Mouse (Mus musculus) right cerebral cortex, postnatal 14 days (tissue): ENCODE measurements at regions not wholly inside any gene's neighbourhood (a gene's known extent, or its start where the extent isn't known, plus 50 kb on each side); places are given as distances from the start of the nearest gene placed in this dataset.
A peak's percentile ranks its signal among the peaks of the same experiment; 100 is the strongest.

Experiments
- DNase-seq: peaks from one replicate; pipeline ENCODE4 v3.0.0; 2022

DNA sequence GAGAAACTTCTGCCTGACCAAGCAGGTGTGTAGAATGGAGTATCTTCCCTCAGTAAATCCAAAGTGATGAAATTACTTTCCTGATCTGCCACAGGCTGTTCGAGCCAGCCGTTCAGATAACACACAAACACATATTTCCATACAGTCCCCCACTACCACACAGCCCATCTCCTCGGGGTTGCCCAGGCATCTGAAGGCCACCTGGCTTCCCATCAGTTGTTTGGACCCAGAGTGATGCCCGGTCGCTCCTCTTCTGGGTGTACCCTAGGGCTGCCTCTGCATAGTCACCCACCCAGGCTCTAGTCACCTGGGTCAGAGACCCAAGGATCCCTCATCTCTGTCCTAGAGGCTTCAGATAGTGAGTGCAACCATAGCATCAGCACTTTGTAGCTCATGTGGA, 107.9 kb downstream of the CK137956 start:
- no peak for DNase-seq

DNA sequence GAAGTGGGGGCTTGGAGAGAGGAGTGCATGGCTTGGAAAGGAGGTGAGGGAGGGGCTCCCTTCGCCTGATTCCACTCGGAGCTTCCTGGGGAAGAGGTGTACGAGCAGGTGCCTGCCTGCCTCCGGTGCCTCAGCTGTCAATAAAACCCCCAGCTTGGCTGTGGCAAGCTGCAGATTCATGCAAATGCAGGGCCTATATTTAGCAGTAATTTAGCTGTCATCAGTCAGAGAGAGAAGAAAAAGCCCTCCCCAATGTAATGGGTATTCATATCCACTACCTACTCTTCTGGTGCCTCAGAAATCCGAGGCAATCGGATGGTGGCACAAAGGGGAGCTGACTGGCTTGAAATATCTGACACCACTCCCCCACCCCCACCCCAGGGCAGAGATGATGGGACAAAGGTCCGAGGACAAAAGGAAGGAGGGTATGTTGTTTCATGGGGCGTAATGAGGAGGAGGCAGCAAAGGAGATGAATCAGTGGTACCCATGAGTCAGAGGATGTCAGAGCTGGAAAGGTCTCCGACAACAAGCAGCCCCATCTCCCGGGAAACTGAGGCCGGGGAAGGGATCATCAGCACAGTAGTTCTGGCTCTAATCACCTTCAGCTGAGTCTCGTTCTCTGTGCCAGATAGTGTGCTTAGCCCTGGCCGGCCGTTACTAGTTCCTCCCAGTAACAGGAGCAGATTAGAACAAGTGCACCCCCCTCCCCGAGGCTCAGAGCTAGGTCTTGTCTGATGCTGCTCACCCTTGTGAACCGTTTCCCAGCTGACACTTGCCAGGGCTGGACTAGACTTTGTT, 109.2 kb downstream of the CK137956 start:
- peak; percentile 31 for DNase-seq

DNA sequence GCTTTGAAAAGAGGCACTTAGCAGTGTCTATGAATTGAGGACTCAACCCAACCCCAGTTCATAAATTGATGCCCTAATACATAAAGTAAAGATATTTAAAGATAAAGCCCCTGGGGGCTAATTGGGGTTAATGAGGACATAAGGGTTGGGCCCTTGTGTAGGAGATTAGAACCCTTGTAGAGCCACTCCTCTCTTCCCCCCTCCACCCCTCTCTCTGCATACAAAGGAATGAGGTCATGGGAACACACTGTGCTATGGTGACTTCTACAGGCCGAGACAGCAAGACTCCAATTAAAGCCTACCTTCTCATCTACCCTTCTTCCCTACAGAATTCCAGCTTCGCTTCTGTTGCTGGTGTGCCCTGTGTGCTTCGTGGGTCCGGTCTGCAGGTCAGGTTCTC, 110.5 kb downstream of the CK137956 start:
- DNase-seq: no peak

DNA sequence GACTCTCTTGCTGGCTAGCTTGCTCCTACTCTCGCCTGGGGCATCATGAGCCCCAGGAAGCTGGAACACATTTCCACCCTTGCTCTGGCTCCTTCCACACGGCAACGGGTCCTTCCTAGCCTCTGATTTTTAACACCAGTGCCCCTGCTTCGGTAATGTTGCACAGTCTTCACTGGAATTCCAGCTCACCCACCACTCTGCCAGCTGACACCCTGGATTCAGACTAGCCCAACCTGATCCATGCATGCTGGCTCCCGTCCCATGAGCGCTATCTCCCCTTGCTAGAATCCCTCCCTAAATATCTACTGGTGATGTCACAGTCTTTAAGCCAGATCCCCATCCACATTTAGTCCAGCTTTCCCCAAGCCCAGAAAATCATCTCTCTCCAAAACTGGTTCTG, 111.2 kb downstream of the CK137956 start:
- DNase-seq: peak; percentile 44

DNA sequence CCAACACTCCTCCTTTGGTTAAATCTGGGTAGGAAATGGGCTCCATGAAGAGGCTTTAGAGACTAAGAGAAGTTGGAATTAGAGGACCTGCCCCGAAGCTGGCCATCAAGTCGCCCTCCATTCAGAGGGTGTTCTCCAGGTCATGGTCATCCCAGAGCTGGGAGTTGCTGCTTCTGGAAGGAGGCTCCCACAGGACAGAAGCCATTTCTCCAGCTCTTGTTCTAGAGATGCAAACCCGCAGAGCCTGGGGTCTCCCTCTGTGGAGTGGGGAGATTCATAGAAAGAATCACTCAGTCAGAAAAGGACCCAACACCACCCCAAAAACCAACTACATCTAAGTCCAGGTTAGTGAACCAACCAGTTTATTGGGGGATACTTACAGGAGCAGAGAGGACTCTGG, 112.2 kb downstream of the CK137956 start:
- DNase-seq: no peak

DNA sequence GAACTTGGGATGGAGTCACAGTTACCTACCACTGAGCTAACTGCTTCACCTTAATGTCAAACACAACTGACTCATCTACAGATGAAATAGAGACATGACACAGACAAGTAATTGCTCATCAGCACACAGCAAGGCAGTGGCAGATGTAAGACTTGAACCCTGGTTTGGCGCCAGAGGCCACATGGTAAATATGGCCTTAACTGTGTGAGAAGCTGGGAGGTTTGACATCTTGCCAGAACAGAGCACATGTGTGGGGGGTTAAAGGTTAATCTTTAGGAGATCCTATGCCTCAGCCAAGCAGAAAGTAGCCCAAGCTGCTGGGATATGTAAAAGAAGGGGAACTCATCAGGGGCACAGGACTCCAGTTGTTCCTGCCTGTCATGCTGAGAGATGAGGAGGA, 114.9 kb downstream of the CK137956 start:
- DNase-seq: no peak

DNA sequence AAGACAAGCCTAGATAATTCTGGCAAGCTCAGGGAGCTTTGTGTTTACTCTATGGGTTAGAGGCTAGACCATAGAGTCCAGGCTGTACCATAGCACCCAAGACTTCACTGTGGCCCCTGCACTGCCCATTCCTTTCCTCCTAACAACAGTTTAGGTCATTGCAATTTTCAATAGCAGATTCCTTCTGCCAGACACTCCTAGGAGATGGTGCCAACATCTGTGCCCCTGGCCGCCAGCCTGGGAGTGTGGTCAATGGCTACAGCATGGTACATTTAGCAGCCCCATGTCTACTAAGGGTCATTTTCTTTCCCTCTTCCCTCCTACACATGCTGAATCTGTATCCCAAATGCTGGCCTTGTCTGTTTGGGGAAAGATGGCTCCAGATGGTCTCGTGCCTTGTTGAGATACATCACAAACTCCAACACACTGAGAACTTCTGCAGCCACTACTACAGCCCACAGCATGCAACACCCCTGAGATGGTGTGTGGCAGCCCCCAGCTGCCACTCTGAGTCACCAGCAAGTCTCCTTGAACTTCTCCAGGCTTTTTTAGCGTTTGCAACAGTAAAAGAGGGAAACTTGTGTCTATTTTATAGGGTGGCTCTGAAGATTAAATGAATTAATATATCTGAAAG, 115.9 kb downstream of the CK137956 start:
- no peak for DNase-seq

DNA sequence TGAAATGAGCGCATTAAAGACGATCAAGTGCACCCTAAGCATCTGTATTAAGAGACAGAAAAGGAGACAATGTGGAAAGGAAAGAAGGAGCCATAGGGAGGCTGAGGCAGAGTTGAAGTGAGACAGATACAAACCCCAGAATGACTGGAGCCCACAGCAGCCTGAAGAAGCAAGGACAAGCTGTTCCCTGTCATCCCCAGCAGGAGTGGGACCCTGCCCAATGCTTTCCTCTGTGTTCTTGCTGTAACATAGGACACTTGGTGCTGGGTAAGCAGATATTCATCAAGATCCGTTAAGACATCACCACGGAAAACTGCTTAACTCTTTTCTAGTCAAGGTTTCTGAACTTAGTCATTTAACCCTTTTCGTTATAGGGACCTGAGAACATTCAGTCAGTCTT, 121.4 kb downstream of the CK137956 start:
- DNase-seq: no peak

DNA sequence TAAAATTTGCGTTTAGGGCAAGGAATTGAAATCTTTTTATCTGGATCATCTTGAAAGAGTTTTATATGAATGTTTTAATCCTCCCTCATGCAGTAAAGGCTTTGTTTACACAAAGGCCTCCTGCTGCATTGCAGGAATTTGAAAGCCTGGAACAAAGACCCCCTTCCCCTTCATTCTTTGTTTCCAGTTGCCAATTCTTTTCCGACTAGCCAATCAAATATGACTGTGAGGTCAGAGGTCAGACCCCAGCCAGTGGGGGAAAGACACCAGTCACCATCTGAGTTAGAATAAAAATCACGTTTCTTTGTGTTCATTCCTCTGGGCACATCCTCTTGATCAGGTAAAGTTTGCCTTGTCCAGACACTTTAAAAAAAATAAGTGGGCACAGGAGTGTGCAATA, 124.4 kb downstream of the CK137956 start:
- no peak for DNase-seq

DNA sequence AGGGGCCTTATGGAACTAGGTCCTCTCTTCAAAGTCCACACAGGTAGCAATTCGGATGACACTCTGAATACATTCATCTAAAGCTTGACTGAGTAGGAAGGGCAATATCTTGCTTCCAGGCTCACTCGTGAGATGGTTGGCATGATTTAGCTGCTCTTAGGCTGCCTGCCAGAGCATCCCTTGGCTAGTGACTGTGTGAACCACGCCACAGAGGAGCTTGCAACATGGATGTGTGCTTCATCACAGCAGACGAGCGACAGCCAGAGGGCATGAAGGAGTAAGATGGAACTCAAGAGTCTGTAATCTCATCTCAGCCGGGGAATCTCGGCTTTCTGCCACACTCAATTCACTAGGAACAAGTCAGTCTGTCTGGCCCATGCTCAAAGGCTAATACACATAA, 127.3 kb downstream of the CK137956 start:
- DNase-seq: no peak

DNA sequence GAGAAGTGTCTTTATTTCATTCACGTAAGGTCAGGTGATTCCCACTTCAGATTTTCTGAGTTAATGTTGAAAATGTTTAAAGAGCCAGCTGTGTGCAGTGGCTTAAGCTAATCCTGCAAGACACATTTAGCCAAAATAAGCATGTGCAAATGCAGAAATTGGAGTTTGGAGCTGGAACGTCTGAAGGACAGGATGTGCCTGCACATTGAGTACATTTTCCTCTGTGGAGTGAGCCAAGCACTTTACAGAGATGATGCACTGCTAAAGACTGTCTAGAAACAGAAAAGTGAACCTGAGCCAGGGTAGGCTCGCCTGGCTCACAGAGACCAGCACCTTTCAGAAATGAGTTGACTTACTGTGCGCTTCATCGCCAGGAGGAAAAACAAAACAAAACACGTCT, 137.1 kb downstream of the CK137956 start:
- no peak for DNase-seq

DNA sequence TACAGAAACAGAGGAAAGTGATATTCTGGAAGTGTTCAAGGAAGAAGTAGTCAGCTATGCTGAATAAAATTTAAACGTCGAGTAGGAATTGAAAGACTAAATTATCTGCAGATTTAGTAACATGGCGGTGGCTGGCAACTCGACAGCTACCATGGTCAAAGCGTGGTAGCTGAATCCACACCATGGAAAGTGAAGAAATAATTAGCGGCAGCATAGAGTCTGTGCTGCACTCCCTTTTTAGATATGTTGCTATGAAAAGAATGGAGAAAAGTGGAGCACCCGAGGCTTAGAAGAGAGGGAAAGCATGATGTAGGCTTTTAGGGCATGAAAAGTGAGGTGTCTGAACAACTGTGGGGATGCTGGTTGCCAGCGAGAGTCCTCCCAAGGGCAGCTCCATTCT, 143.8 kb downstream of the CK137956 start:
- DNase-seq: no peak

DNA sequence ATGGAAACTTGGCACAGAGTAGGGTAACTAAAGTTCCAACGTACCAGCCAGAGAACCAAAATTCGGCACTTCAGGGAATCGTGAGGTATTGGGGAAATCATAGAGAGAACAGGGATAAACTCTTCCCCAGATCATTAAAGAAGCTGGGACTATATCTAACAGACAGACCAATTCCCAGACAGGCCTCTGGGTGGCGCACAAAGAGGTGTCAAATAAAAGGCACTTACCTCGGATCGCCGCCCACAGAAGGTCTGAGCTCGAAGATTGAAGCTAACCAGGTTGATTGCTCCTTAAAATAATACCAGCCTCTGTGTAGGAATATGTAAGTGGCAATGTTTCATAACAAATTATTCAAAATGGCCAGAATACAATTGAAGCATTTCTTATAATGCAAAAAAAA, 151.2 kb downstream of the CK137956 start:
- DNase-seq: peak; percentile 33

DNA sequence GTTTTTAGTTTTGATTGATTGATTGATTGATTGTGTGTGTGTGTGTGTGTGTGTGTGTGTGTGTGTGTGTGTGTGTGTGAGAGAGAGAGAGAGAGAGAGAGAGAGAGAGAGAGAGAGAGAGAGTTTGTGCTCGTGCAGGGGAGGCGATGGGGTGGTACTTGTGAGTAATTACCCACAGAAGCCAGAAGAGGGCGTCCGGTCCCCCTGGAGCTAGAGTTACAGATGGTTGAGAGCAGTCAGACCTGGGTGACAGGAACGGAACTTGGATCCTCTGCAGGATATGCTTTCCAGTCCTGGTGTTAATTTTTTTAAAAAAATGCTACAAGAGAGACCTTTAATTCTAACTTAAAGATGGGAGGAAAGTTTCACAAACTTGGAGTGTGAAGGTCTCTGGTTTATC, 151.7 kb downstream of the CK137956 start:
- no peak for DNase-seq

DNA sequence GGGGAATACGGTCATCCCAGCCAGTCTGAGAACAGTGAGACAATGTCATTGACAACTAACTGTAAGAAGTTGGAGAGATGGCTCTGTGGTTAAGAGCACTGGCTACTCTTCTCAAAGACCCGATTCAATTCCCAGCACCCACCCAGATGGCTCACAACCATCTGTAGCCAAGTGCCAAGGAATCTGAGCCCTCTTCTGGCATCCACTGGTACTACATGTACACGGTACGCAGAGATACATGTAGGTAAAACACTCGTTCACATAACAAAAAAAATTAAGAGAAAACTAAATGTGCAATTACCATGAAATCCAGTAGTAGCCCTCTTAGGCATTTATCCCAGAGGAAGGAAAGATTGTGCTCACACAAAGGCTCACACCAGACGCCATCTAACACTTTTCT, 156.1 kb downstream of the CK137956 start:
- no peak for DNase-seq

DNA sequence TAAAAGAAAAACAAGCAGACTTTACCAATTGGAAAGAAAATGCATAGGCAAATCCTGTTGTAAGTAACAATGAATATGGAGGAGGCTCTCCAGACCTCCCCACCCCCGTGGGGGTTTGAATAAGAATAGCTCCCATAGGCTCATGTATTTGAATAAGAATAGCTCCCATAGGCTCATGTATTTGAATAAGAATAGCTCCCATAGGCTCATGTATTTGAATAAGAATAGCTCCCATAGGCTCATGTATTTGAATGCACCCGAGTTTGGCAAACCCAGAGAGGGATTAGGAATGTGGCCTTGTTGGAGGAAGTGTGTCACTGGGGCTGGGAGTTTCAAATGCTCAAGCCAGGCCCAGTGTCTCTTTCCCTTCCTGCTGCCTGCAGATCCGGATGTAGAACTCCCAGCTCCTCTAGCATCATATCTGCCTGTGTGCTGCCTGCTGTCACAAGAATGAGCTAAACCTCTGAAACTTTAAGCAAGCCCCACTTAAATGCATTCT, 158.7 kb downstream of the CK137956 start:
- no peak for DNase-seq

DNA sequence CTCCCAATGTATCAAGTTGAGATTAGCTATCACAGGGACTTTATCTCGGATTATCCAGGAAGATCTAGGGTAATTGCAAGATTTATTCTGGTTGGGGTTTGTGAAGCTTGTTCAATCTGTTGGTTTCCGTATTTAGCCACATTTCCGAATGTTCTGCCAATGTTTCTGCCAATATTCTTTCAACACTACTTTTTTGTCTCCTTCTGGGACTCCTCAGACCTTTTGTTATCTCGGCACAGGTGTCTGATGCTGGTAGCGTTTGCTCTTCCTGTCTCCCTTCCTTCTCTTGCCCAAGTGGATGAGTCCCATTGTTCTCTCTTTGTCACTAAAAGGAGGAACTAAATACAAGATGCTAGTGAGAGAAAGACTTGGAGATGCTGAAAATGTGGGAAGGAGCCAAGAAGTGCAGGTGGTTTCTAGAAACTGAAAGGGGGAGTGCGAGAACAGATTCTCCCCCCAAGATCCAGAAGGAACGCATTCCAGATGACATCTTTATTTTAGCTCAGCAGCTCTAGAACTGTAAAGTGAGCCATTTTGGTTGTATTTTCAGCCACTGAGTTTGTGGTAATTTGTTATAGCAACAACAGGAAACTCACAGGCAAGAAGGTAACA, 159.7 kb downstream of the CK137956 start:
- DNase-seq: no peak

DNA sequence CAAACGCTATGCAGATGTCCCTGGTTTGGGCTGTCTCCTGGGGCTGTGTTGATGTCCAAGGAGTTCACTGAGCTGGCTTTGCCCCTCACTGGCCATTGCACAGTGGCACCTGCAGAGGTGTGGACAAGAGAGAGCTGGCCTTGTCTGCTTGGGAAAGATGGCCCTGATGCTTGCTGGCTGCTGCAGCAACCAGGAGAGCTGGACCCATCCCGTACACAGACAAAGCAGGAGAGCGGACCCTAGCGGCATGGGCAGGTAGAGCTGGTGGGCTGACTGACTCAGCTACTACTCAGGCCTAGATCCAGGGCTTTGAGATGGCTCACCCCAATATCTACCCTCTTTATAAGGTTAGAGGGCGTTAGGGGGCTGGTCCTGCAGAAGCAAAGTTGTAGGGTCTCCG, 161.7 kb downstream of the CK137956 start:
- DNase-seq: no peak

DNA sequence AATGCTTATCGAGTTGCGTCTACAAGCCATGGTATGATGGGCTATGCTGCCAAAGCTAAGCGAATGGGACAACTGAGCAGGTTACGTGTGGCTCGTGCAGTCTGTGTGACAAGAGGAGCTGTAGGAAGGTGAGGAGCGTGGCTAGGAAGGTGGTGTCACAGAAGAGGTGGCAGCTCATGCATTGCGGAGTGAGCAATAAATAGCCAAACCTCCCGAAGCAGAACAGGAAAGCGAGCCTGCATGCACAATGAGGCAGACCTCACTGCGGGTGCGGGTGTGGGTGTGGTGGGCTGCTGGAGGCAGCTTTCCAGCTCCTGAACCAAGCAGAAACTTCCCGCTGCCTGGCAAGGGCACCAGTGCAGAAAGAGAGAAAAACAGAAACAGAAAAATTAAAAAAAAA, 181.5 kb downstream of the CK137956 start:
- DNase-seq: peak; percentile 23

DNA sequence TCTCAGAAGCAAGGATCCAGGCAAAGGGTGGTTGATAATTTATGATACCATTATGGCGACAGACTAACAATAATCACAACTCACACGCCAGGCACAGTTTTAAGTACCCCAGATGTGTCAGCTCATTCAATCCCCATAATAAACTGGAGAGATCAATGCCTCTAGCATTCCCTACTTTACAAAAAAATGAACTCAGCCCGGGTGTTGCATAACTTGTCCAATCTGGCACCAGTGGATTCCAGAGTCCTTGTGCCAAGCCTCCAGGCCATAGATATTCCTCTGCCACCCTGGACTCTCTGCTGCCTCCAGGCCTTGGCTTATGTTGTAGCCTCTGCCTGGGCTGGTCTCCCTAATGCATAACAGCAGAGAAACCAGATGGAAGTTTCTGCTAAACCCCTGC, 185.0 kb downstream of the CK137956 start:
- no peak for DNase-seq

DNA sequence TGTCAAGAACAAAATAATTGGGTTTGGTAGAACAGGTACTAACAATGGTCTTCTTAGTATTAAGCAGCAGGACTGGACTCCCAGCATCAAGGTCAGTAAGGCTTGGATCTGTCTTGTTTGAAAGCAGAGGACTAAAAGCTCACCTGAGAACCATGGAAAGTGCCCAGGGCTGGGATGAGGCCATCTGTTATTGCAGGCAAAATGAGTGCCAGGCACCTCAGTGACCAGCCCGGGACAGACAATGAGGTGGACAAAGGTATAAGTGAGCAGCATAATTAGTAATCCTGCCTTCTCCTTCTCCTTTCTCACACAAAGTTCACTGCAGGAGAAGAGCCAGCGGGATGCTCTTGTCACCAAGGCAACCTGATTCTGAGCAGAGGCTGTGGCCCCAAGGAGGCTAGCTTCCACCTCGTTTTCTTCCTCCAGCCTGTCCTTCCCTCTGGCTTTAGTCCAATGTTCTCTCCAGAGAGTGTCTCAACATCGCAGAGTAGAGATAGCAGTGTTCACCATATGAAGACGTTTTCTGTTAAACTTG, 198.7 kb downstream of the CK137956 start:
- no peak for DNase-seq

DNA sequence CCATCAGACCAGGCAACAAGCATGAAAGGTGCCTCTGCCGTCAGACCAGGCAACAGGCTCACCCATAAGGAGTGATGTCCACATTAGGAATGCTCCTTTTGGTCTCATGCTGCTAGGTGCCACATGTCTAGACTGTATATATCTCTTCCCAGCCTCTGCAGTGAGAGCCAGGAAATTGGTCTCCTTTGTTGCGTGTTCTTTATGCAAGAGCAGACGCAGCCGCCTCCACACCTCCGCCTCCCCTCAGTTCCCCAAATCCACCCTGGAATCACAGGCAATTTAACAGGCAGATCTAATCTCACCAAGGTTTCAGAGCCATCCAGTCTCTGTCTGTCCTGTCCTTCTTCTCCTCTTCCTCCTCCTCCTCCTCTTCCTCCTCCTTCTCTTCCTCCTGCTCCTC, 207.0 kb downstream of the CK137956 start:
- DNase-seq: peak; percentile 16

DNA sequence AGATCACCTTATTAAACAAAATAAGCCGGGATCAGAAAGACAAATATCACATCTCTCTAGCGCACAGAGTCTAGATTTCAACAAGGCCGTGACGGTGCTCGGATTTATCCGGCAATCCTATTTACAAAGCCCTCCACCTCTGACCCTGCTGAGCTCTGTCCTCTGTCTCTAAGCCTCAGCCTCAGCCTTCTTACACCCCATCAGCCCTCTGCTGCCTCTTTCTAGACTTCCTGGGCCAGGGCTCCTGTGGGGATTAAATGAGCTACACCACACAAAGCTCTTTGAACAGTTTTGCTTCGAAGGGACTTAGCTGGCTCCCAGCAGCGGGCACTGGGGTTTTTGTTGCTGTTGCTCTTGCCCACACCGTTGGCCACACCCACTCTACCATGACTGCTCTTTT, 211.8 kb downstream of the CK137956 start:
- no peak for DNase-seq

DNA sequence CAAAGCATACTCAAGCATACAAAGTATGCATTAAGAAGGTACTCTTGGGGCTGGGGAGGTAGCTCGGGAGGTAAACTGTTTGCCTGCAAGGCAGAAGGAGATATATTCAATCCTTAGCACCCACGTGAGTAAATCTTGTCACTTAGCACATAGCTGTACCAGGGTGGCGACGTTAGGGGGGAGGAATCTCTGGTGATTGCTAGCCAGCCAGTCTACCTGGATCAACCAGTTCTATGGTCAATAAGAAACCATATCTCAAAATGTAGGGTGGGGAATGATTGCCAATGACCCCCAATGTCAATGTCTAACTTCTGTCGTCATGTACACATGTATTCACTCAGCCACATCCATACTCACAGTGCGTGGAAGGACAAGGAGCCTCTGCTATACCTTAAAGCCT, 214.5 kb downstream of the CK137956 start:
- DNase-seq: no peak
